Mouse (Mus musculus) layer of hippocampus, adult 9-10 months (tissue): ENCODE measurements around the gene Plpp2.

Experiments used
- DNase-seq: peaks from one replicate; pipeline ENCODE4 v3.0.0; 2022; ENCODE audit warnings: low spot score

The Plpp2 gene

GRCm38 (mm10) chr10:79528081-79528480 lies 5.5 kb downstream of the Plpp2 start:
- no peak for DNase-seq

GRCm38 (mm10) chr10:79527453-79527845 lies 6.1 kb downstream of the Plpp2 start:
- no peak for DNase-seq

GRCm38 (mm10) chr10:79526661-79527452 lies 6.7 kb downstream of the Plpp2 start:
- DNase-seq = no peak

DNA sequence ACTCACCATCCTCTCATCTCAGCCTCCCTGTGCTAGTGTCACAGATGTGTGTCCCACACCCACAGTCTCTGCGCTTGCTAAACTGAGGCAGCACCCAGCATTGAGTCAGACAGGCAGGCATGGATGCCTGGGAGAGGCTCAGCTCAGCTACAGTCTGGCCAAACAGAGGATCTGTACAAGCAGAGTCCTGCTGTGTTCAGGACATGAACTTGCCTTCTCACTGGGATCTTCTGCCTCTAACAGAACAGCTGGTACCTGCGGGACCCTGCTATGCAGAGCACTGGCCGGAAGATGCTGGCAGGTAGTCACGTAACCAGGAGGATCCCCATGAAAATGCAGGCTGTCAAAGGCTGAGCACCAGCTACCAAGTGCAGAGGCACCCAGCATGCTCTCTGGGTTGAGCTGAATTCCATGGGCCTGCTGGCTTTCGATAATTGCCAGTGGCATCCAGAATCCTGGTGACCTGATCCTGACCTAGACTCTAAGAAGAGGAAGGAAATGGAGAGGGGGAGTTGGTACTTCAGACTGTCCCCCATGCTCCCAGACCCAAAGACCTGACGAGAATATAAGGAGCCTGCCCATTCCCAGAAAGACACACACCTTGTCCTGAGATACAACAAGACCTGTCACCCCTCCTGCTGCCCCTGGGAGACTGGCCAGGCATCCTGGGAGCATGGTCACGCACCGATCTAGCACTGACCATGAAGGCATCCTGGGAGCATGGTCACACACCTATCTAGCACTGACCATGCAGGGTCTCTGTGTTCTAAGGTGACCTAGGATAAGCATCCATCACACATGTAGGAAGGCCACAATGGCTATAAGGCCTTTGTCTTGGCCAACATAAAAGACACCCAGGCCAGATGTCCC lies 7.9 kb downstream of the Plpp2 start:
- no peak for DNase-seq

GRCm38 (mm10) chr10:79524433-79524832 lies 9.2 kb downstream of the Plpp2 start:
- no peak for DNase-seq

DNA sequence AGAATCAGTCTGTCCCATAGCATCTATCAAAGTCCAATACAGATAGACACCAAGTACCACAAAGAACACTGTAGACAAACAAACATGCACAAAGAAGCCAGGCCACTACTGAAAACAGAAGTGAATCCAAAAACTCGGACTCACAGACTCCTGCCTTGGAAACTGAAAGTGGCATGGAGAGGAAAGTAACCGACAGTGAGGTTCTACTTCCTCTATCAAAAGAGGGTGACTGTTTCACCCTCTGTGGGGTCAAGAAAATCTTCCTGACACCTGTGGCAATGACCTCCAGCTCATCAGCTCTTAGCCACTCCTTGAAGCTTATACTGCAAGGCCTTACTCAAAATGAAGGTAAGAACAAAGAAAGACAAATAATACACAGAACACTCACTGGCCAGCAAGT lies 26.9 kb downstream of the Plpp2 start:
- no peak for DNase-seq

- DNase-seq = no peak
These were observed 30.6 kb downstream of the Plpp2 start for GRCm38 (mm10) chr10:79502830-79503644.

GRCm38 (mm10) chr10:79496701-79497288 lies 36.8 kb downstream of the Plpp2 start:
- no peak for DNase-seq

- no peak for DNase-seq
These were observed 37.7 kb downstream of the Plpp2 start for GRCm38 (mm10) chr10:79495886-79496285.
